ENCODE assay signal across 8 mouse cellular contexts in the genomic region with DNA sequence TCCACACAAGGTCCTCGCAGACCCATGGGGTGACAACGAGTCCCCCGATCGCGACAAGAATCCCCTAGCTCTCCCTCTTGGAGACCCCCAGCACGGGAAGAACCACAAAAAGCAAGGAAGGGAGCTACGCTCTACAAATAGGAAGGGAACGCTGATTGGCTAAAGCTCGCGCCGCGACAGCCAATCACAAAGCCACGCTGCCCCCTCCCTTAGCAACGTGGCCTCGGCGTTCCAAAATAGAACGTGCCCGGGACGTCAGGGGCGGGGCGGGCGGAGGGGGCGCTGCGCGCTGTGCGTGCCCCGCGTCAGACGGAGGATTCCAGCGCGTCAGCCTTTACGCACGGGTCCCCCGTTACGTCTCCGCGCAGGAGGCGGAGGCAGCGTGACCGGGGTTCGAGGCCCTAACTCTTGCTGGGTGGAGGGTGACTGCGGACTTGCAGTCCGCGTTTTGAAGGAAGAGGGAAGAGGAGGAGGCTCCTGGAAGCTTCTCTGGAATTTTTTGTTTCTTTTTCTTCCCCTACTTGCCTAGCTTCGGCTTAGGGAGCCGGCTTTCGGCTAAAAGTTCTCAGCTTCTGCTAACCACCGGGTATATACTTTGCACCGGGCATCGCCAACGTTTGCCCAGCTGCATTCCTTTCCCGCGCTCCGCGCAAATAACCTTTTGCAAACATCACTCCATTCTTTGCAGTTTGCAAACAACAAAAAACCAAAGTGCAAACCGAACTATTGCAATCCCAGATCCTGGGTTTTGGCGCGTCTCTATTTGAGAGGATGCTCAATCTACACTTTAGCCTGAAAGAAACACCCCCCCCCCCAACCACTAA. TPM values are rescaled to one million over a fixed set of nuclear protein-coding genes. Genes with fewer than 3 reads are reported as not detected.
DNase-seq lines count a peak whose midpoint lies in the region; ATAC-seq and TF ChIP-seq lines count a peak whose summit lies in the region.

No protein-coding gene starts in this region.

- no peaks in the 10 kb centered on the region for H3K36me3 ChIP-seq in hindbrain, embryonic 10.5 days
- no peaks in the 10 kb centered on the region for H3K36me3 ChIP-seq in lung, embryonic 15.5 days
- H3K36me3 ChIP-seq in thymus, adult 2 months (ENCODE audit: control insufficient read depth, insufficient read depth, low read length) = no peaks in the 10 kb centered on the region

- H3K4me2 ChIP-seq in lung, embryonic 15.5 days = peak overlapping the region; percentile 98

- peak; percentile 75 for ATAC-seq in frontal cortex, adult (ENCODE audit: low TSS enrichment)
- ATAC-seq in lung, embryonic 15.5 days (ENCODE audit: borderline replicate concordance, extremely low read depth, low FRiP score, low TSS enrichment) = peak; percentile 87

- H3K4me3 ChIP-seq in hindbrain, embryonic 10.5 days = peak overlapping the region; percentile 84
- peak overlapping the region; percentile 74 for H3K4me3 ChIP-seq in lung, embryonic 15.5 days
- peak overlapping the region; percentile 57 for H3K4me3 ChIP-seq in thymus, adult 2 months (ENCODE audit: control insufficient read depth, insufficient read depth, low read length)

- H3K9ac ChIP-seq in lung, embryonic 15.5 days = peak overlapping the region; percentile 44

- H3K9me3 ChIP-seq in hindbrain, embryonic 10.5 days = no peaks in the 10 kb centered on the region
- no peaks in the 10 kb centered on the region for H3K9me3 ChIP-seq in lung, embryonic 15.5 days

- TF ChIP-seq POLR2A in thymus, adult 2 months (IDR thresholded peaks at IDR 0.05; ENCODE audit: control insufficient read depth, extremely low read depth, insufficient read depth, low read length, poor library complexity) = no peak

- peak overlapping the region; percentile 68 for H3K27ac ChIP-seq in hindbrain, embryonic 10.5 days
- H3K27ac ChIP-seq in lung, embryonic 15.5 days = peak overlapping the region; percentile 71
- H3K27ac ChIP-seq in thymus, adult 2 months (ENCODE audit: control insufficient read depth, insufficient read depth, low read length) = peak overlapping the region; percentile 29; the same call in 1 of the 2 replicates

- peaks cover 51% of the 10 kb centered on the region for H3K4me1 ChIP-seq in hindbrain, embryonic 10.5 days (replicated peaks)
- H3K4me1 ChIP-seq in lung, embryonic 15.5 days = peaks cover 24% of the 10 kb centered on the region
- peaks cover 27% of the 10 kb centered on the region for H3K4me1 ChIP-seq in thymus, adult 2 months (replicated peaks; ENCODE audit: control insufficient read depth, insufficient read depth, low read length)

- WGBS in hindbrain, embryonic 10.5 days = under 1% methylated on average over 58 of the region's 58 CpGs
- under 1% methylated on average over 58 of the region's 58 CpGs for WGBS in lung, embryonic 15.5 days
- WGBS in thymus, adult 2 months = under 1% methylated on average over 58 of the region's 58 CpGs

- peaks cover 63% of the 10 kb centered on the region for H3K27me3 ChIP-seq in hindbrain, embryonic 10.5 days (ENCODE audit: insufficient read depth, poor library complexity, severe bottlenecking)
- H3K27me3 ChIP-seq in lung, embryonic 15.5 days = peaks cover 40% of the 10 kb centered on the region
- H3K27me3 ChIP-seq in thymus, adult 2 months (ENCODE audit: control insufficient read depth, insufficient read depth, low read length) = peaks cover 14% of the 10 kb centered on the region

- peak; percentile 57; the same call in 1 of the 2 replicates for TF ChIP-seq CTCF in thymus, adult 2 months (IDR thresholded peaks at IDR 0.05; ENCODE audit: borderline replicate concordance, control insufficient read depth, extremely low read depth, insufficient read depth, low read length, poor library complexity)

- peak; percentile 94 for DNase-seq in MN1 (ENCODE audit: low spot score)
- DNase-seq in cerebellum, adult 9-10 months = peak; percentile 97
- peak; percentile 98 for DNase-seq in hindbrain, embryonic 10.5 days (ENCODE audit: low spot score)
- peak; percentile 87 for DNase-seq in layer of hippocampus, adult 9-10 months (ENCODE audit: low spot score)
- peak; percentile 91 for DNase-seq in ovary, adult 18-20 months (ENCODE audit: low spot score)
- DNase-seq in thymus, adult 2 months = peak; percentile 95

RNA-seq across cellular contexts. Expression of a gene that starts 1.2 kb away (rescaled TPM):
- not detected in 2 replicates for polyA plus RNA-seq in hindbrain, embryonic 10.5 days (2016; fragmentation: Nextera tagmentation; extraction: Ambion mirVana)
- 0.24 and 0.26 TPM in 2 replicates for polyA plus RNA-seq in lung, embryonic 15.5 days (2015; fragmentation: Nextera tagmentation; extraction: Ambion mirVana)
- 1.8 and 1.9 TPM in 2 replicates for polyA plus RNA-seq in thymus, adult 2 months (2012; rRNA removed)

RNA-seq across cellular contexts. Expression of a gene that starts 26.2 kb away (rescaled TPM):
- polyA plus RNA-seq in hindbrain, embryonic 10.5 days (2016; fragmentation: Nextera tagmentation; extraction: Ambion mirVana) = 37.3 and 67.8 TPM in 2 replicates
- polyA plus RNA-seq in lung, embryonic 15.5 days (2015; fragmentation: Nextera tagmentation; extraction: Ambion mirVana) = 10.6 and 11.4 TPM in 2 replicates
- polyA plus RNA-seq in thymus, adult 2 months (2012; rRNA removed) = 3.0 and 19.9 TPM in 2 replicates

RNA-seq across cellular contexts. Expression of a gene that starts 28.8 kb away (rescaled TPM):
- polyA plus RNA-seq in hindbrain, embryonic 10.5 days (2016; fragmentation: Nextera tagmentation; extraction: Ambion mirVana) = 0.30 and 0.42 TPM in 2 replicates
- not detected in 2 replicates for polyA plus RNA-seq in lung, embryonic 15.5 days (2015; fragmentation: Nextera tagmentation; extraction: Ambion mirVana)
- polyA plus RNA-seq in thymus, adult 2 months (2012; rRNA removed) = 0.57 and 0.63 TPM in 2 replicates

RNA-seq across cellular contexts. Expression of a gene that starts 35.9 kb away (rescaled TPM):
- 106 and 128 TPM in 2 replicates for polyA plus RNA-seq in hindbrain, embryonic 10.5 days (2016; fragmentation: Nextera tagmentation; extraction: Ambion mirVana)
- 86.4 and 88.6 TPM in 2 replicates for polyA plus RNA-seq in lung, embryonic 15.5 days (2015; fragmentation: Nextera tagmentation; extraction: Ambion mirVana)
- polyA plus RNA-seq in thymus, adult 2 months (2012; rRNA removed) = 62.3 and 63.6 TPM in 2 replicates

RNA-seq across cellular contexts. Expression of a gene that starts 37.0 kb away (rescaled TPM):
- polyA plus RNA-seq in hindbrain, embryonic 10.5 days (2016; fragmentation: Nextera tagmentation; extraction: Ambion mirVana) = 58.8 and 62.0 TPM in 2 replicates
- 115 TPM in 2 replicates for polyA plus RNA-seq in lung, embryonic 15.5 days (2015; fragmentation: Nextera tagmentation; extraction: Ambion mirVana)
- polyA plus RNA-seq in thymus, adult 2 months (2012; rRNA removed) = 325 and 327 TPM in 2 replicates

Comparison
In these comparisons a context has a peak if more than half of its experiments do, and no peak if none do; other contexts are left out.
1. Peak in every context shown above with its lines: DNase-seq, ATAC-seq, H3K4me3 ChIP-seq and H3K27ac ChIP-seq.